Mouse (Mus musculus) thymus, adult 18-20 months (tissue): Measurements from ENCODE around the gene Sdsl.
A peak's percentile ranks its signal among the peaks of the same experiment; 100 is the strongest.

Source experiments
- DNase-seq, 2 experiments: peaks; one replicate each; pipeline ENCODE4 v3.0.0; 2022; ENCODE audit warnings: mixed read lengths in 2 of 2

Gene Sdsl

GRCm38 (mm10) chr5:120427451-120427938 is 45.1 kb downstream of the Sdsl start:
- DNase-seq: no peak

GRCm38 (mm10) chr5:120426572-120426971 is 46.0 kb downstream of the Sdsl start:
- no peak for DNase-seq

- DNase-seq: no peak
Measured at GRCm38 (mm10) chr5:120425711-120426110, 46.9 kb downstream of the Sdsl start.

- DNase-seq: no peak
Measured at GRCm38 (mm10) chr5:120424657-120425056, 48.0 kb downstream of the Sdsl start.

GRCm38 (mm10) chr5:120424039-120424438 is 48.6 kb downstream of the Sdsl start:
- peak; percentile 8 to 15 for DNase-seq

- no peak for DNase-seq
Measured at GRCm38 (mm10) chr5:120420106-120420505, 52.5 kb downstream of the Sdsl start.

GRCm38 (mm10) chr5:120413436-120413835 is 59.2 kb downstream of the Sdsl start:
- DNase-seq: no peak

- no peak for DNase-seq
Measured at GRCm38 (mm10) chr5:120409385-120410378, 62.9 kb downstream of the Sdsl start.

GRCm38 (mm10) chr5:120408933-120409332 is 63.7 kb downstream of the Sdsl start:
- DNase-seq: no peak
